In genomic region chr9:105495316-105496174, GRCm38 (mm10) we compare ENCODE assay signal across 8 mouse cellular contexts. TPM values are rescaled to one million over a fixed set of nuclear protein-coding genes. Genes with fewer than 3 reads are reported as not detected.
A peak's percentile ranks its signal among the peaks of the same experiment; 100 is the strongest.
DNase-seq lines count a peak whose midpoint lies in the region; ATAC-seq and TF ChIP-seq lines count a peak whose summit lies in the region.

No protein-coding gene starts in this region.

- DNase-seq in CD4-positive, CD25-positive, alpha-beta regulatory T cell, adult 2 months (ENCODE audit: low read depth, low spot score) = peak; percentile 83
- DNase-seq in adrenal gland, adult 2 months = peak; percentile 42
- peak; percentile 61 for DNase-seq in embryo, embryonic 11.5 days (ENCODE audit: low read depth, low spot score)
- DNase-seq in liver, adult 2 months (ENCODE audit: extremely low read depth, low read depth, low spot score) = peak; percentile 67
- DNase-seq in testis, postnatal 14 days (ENCODE audit: low spot score) = peak; percentile 57

- no peak for ATAC-seq in heart, embryonic 11.5 days (replicated peaks; ENCODE audit: insufficient number of reproducible peaks, low FRiP score, low TSS enrichment)
- peak; percentile 54 for ATAC-seq in kidney, embryonic 14.5 days (ENCODE audit: low FRiP score, low TSS enrichment)

- H3K9ac ChIP-seq in heart, embryonic 11.5 days (ENCODE audit: low read depth, low read length) = peak overlapping the region; percentile 94
- peak overlapping the region; percentile 95 for H3K9ac ChIP-seq in kidney, embryonic 14.5 days (ENCODE audit: low read depth, low read length)
- H3K9ac ChIP-seq in liver, adult 2 months (ENCODE audit: low read depth, low read length) = peak overlapping the region; percentile 93

- H3K4me1 ChIP-seq in heart, embryonic 11.5 days (ENCODE audit: control insufficient read depth, insufficient read depth, low read length) = peaks cover 3% of the 10 kb centered on the region; the same call in 1 of the 2 replicates
- peaks cover 16% of the 10 kb centered on the region for H3K4me1 ChIP-seq in kidney, embryonic 14.5 days (ENCODE audit: control insufficient read depth, insufficient read depth, low read length)
- 0 out of 2 replicates have a peak, but pooled peaks cover 2% of the 10 kb centered on the region for H3K4me1 ChIP-seq in liver, adult 2 months (ENCODE audit: control insufficient read depth, insufficient read depth, low read length)

- H3K79me2 ChIP-seq in liver, adult 2 months (ENCODE audit: control insufficient read depth, insufficient read depth, low read length) = peaks cover 3% of the 10 kb centered on the region; the same call in 1 of the 2 replicates
- peaks cover 33% of the 10 kb centered on the region for H3K79me2 ChIP-seq in myocyte (ENCODE audit: control insufficient read depth, insufficient read depth)

- peak overlapping the region; percentile 99 for H3ac ChIP-seq in myocyte (ENCODE audit: control insufficient read depth, insufficient read length)

- no peak for TF ChIP-seq POLR2A in liver, adult 2 months (IDR thresholded peaks at IDR 0.05; ENCODE audit: extremely low read depth, insufficient read depth, low read length)
- no peak for TF ChIP-seq POLR2A in myocyte (IDR thresholded peaks at IDR 0.05; ENCODE audit: insufficient read length, low read depth)

- H3K4me3 ChIP-seq in heart, embryonic 11.5 days (ENCODE audit: low read depth, low read length) = peak overlapping the region; percentile 92
- H3K4me3 ChIP-seq in kidney, embryonic 14.5 days (ENCODE audit: low read length) = peak overlapping the region; percentile 91
- H3K4me3 ChIP-seq in liver, adult 2 months (ENCODE audit: insufficient read depth, low read depth, low read length) = peak overlapping the region; percentile 89
- H3K4me3 ChIP-seq in myocyte = peak overlapping the region; percentile 63

- no peaks in the 10 kb centered on the region for H3K36me3 ChIP-seq in heart, embryonic 11.5 days (ENCODE audit: control insufficient read depth, insufficient read depth, low read length)
- no peaks in the 10 kb centered on the region for H3K36me3 ChIP-seq in kidney, embryonic 14.5 days (ENCODE audit: control insufficient read depth, insufficient read depth, low read length)
- H3K36me3 ChIP-seq in liver, adult 2 months (ENCODE audit: control insufficient read depth, insufficient read depth, low read length) = no peaks in the 10 kb centered on the region
- no peaks in the 10 kb centered on the region for H3K36me3 ChIP-seq in myocyte (ENCODE audit: control insufficient read depth, insufficient read depth)

- 3% methylated on average over 39 of the region's 39 CpGs for WGBS in heart, embryonic 11.5 days (ENCODE audit: insufficient replicate concordance)
- 1% methylated on average over 39 of the region's 39 CpGs for WGBS in kidney, embryonic 14.5 days
- 1% methylated on average over 39 of the region's 39 CpGs for WGBS in liver, adult 2 months

- H3K27ac ChIP-seq in heart, embryonic 11.5 days (ENCODE audit: low read depth, low read length) = peak overlapping the region; percentile 98
- peak overlapping the region; percentile 97 for H3K27ac ChIP-seq in kidney, embryonic 14.5 days (ENCODE audit: low read depth, low read length)
- peak overlapping the region; percentile 80 for H3K27ac ChIP-seq in liver, adult 2 months (replicated peaks; ENCODE audit: insufficient read depth, low read depth, low read length)

- H3K27me3 ChIP-seq in heart, embryonic 11.5 days (ENCODE audit: control insufficient read depth, insufficient read depth, low read length) = no peaks in the 10 kb centered on the region
- H3K27me3 ChIP-seq in kidney, embryonic 14.5 days (ENCODE audit: control insufficient read depth, insufficient read depth, low read length) = no peaks in the 10 kb centered on the region
- no peaks in the 10 kb centered on the region for H3K27me3 ChIP-seq in liver, adult 2 months (ENCODE audit: control insufficient read depth, insufficient read depth, low read length)
- no peaks in the 10 kb centered on the region for H3K27me3 ChIP-seq in myocyte (ENCODE audit: control insufficient read depth, insufficient read depth, insufficient read length)

- peak; percentile 35; the same call in 1 of the 2 replicates for TF ChIP-seq CTCF in liver, adult 2 months (IDR thresholded peaks at IDR 0.05; ENCODE audit: low read depth, low read length)

- no peaks in the 10 kb centered on the region for H3K9me3 ChIP-seq in heart, embryonic 11.5 days (replicated peaks; ENCODE audit: control insufficient read depth, low read length)
- no peaks in the 10 kb centered on the region for H3K9me3 ChIP-seq in kidney, embryonic 14.5 days (ENCODE audit: control insufficient read depth, low read length)

- peak overlapping the region; percentile 98 for H3K4me2 ChIP-seq in heart, embryonic 11.5 days
- H3K4me2 ChIP-seq in kidney, embryonic 14.5 days (replicated peaks; ENCODE audit: low read depth, low read length) = peak overlapping the region; percentile 97
- peak overlapping the region; percentile 96 for H3K4me2 ChIP-seq in myocyte (ENCODE audit: low read depth)

TF ChIP-seq in myocyte, 11 proteins besides CTCF, POLR2A, EP300 and RAD21:
- TF ChIP-seq MAX (IDR thresholded peaks at IDR 0.05; ENCODE audit: low read depth) (no peak), MYOD1 (IDR thresholded peaks at IDR 0.05; ENCODE audit: control insufficient read depth in 1 of 3, insufficient read length in 2 of 3, low read depth in 2 of 3) (no peak), CEBPB (IDR thresholded peaks at IDR 0.05; ENCODE audit: insufficient read depth, poor library complexity, severe bottlenecking) (no peak), POLR2AphosphoS2 (IDR thresholded peaks at IDR 0.05; ENCODE audit: insufficient read length, low read depth) (no peak), TCF12 (IDR thresholded peaks at IDR 0.05; ENCODE audit: insufficient read depth, poor library complexity, severe bottlenecking) (no peak), USF1 (IDR thresholded peaks at IDR 0.05; ENCODE audit: low read depth) (no peak), E2F4 (IDR thresholded peaks at IDR 0.05; ENCODE audit: insufficient read depth) (no peak)

RNA-seq across cellular contexts. Expression of gene Atp2c1, which starts 31.6 kb away (rescaled TPM):
- 10 to 100 TPM; 85.5 to 90.5 TPM for total RNA-seq in adrenal gland, adult 2 months (2021)
- 53.6 and 54.5 TPM in 2 replicates for polyA plus RNA-seq in adrenal gland, adult 2 months (2012; rRNA removed)
- 53.0 and 61.4 TPM in 2 replicates for polyA plus RNA-seq in heart, embryonic 11.5 days (2014; fragmentation: Nextera tagmentation; extraction: Ambion mirVana)
- polyA plus RNA-seq in kidney, embryonic 14.5 days (2014; fragmentation: Nextera tagmentation; extraction: Ambion mirVana) = 33.7 and 62.9 TPM in 2 replicates
- total RNA-seq in liver, adult 2 months (2014; rRNA removed) = 49.9 and 50.0 TPM in 2 replicates
- 20.8 and 28.3 TPM in 2 replicates for polyA plus RNA-seq in liver, adult 2 months (2012; rRNA removed)
- 20.5 TPM for polyA plus RNA-seq in myocyte (2012; fragmentation: generic; extraction: Trizol)
